Mouse (Mus musculus) granulocyte monocyte progenitor cell, adult 5-6 weeks (primary cell): ENCODE data around the gene Sncb. TPM values are rescaled to one million over a fixed set of nuclear protein-coding genes. Genes with fewer than 3 reads are reported as not detected.
A peak's percentile ranks its signal among the peaks of the same experiment; 100 is the strongest.

ENCODE experiments used
- ATAC-seq: replicated peaks from 2 replicates; pipeline ENCODE4 v1.8.0; 2016; ENCODE audit warnings: mild to moderate bottlenecking, moderate TSS enrichment, inconsistent platforms; ENCODE audit not compliant: poor library complexity, severe bottlenecking
- total RNA-seq, 2 experiments: library from RNA; stranded (forward) in 1 of 2; stranded (reverse) in 1 of 2; fragments of 200-712, 200-1000 nt in 1 of 2; fragments of >200 nt in 1 of 2; fragmentation: Nextera tagmentation in 1 of 2; gene quantifications; 2 replicates each; pipeline ENCODE4 v1.2.3; 2014 to 2017

The Sncb gene
- total RNA-seq, 2 experiments from 2014 or later, result not detected

- no peak for ATAC-seq
Observed at GRCm38 (mm10) chr13:54749864-54750411, 16.5 kb downstream of the Sncb start, which contains the start of gene Gprin1. Gene Gprin1 (minus strand): TSS chr13:54749874.

GRCm38 (mm10) chr13:54749061-54749863, 17.1 kb downstream of the Sncb start:
- peak; percentile 55 for ATAC-seq

GRCm38 (mm10) chr13:54748721-54749060, 17.7 kb downstream of the Sncb start:
- ATAC-seq, result no peak

GRCm38 (mm10) chr13:54748190-54748589, 18.2 kb downstream of the Sncb start:
- no peak for ATAC-seq

- ATAC-seq, result no peak
Observed at GRCm38 (mm10) chr13:54746896-54747295, 19.5 kb downstream of the Sncb start.

- no peak for ATAC-seq
Observed at GRCm38 (mm10) chr13:54746110-54746509, 20.3 kb downstream of the Sncb start.

GRCm38 (mm10) chr13:54738213-54738601, 28.2 kb downstream of the Sncb start:
- ATAC-seq, result no peak

- no peak for ATAC-seq
Observed at GRCm38 (mm10) chr13:54737488-54738212, 28.7 kb downstream of the Sncb start.

DNA sequence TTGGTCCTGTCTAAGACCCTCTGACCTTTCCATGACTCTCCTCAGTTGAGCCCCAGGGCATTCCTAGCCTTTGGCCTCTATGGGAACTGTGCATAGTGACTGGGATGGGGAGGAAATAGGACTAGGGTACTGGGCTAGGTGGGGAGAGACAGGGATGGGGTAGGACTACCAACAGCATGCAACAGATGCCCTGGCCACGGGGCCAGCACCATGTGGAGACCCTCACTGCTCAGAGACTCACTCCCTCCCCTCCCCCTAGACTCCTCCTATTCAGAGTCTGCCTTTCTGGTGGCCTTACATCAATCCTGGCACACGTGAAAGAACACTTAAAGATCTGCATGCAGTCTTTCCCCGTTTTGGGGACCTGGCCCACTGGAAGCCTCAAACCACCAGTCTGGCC, 29.5 kb downstream of the Sncb start:
- ATAC-seq, result no peak

DNA sequence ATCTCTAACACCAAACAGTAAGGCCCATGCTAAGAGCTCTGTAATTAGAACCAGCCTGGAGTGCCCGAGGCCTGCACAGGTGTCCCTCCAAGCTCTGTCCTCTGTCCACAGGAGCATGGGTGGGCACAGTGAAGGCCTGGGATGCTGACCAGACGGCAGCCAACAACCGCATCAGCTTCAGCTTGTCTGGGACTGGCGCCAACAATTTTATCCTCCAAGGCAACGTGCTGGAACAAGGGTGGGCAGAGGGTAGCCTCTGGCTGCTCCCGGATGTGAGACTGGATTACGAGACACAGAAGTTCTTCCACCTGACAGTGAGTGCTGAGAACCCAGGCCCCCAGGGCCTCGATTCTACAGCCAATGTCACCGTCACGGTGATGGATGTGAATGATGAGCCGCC, 40.3 kb downstream of the Sncb start:
- no peak for ATAC-seq

DNA sequence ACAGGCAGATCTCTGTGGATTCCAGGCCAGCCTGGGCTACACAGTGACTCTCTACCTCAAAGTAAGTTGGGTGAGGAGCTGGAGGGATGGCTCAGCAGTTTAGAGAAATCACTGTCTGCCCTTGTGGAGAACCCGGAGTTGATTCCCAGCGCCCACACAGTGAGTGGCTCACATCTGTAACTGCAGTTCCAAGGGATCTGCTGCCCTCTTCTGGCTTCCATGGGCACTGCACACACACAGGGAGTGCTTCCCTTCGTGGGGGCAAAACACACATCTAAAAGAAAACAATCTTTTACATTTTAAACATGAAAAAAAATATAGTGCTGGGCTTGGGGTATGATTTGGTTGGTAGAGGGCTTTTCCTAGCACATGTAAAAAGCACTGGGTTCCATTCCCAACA, 43.3 kb downstream of the Sncb start:
- ATAC-seq, result no peak

DNA sequence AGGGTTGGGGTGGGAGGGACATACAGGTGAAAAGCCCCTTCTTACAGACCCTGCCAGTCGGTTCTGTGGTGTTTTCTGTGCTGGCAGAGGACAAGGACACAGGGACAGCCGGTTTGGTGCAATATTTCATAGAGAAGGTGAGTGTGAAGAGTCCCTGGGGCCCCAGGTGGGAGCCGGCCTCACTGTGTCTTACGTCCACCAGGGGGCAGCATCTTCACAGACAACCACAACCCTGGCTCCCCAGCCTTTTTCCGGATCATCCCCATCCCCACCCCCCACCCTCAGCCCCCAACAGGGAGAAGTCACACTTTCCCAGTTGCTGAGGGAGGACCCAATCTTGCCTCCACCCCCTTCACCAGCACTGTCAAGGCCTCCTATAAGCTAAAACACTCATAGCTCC, 49.5 kb downstream of the Sncb start:
- ATAC-seq, result peak; percentile 59

GRCm38 (mm10) chr13:54714996-54715395, 51.4 kb downstream of the Sncb start:
- ATAC-seq, result no peak

- no peak for ATAC-seq
Observed at GRCm38 (mm10) chr13:54714393-54714792, 52.0 kb downstream of the Sncb start.

DNA sequence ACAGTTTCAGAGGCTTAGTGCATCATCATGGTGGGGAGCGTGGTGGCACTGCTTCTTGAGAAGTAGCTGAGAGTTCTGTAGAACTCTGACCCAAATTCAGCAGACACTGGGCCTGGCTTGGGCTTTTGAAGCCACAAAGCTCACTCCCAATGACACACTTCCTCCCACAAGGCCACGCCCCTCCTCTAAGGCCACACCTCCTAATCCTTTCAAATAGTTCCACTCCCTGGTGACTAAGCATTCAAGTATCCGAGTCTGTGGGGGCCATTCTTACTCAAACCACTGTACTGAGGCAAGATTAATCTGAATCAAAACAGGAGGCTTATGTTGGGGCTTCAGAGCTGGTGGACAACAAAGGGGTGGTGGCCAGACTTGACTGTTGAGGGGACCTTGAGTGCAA, 55.5 kb downstream of the Sncb start:
- ATAC-seq, result no peak

Other genes with a start within 250 kb of the Sncb start
- 58.0 and 65.9 TPM in 2 replicates for gene 4833439L19Rik, start 201.2 kb downstream of the Sncb start, total RNA-seq (2014; fragmentation: Nextera tagmentation)
- gene 4833439L19Rik, start 201.2 kb downstream of the Sncb start, total RNA-seq (2017), result 27.7 and 30.9 TPM in 2 replicates
- gene Arl10, start 191.6 kb downstream of the Sncb start, total RNA-seq (2014; fragmentation: Nextera tagmentation), result 17.4 and 24.0 TPM in 2 replicates
- gene Arl10, start 191.6 kb downstream of the Sncb start, total RNA-seq (2017), result 12.1 and 15.0 TPM in 2 replicates
- 90.9 and 122 TPM in 2 replicates for gene Nop16, start 176.5 kb downstream of the Sncb start, total RNA-seq (2014; fragmentation: Nextera tagmentation)
- gene Nop16, start 176.5 kb downstream of the Sncb start, total RNA-seq (2017), result 101 and 118 TPM in 2 replicates
- 111 and 118 TPM in 2 replicates for gene Higd2a, start 176.4 kb downstream of the Sncb start, total RNA-seq (2014; fragmentation: Nextera tagmentation)
- gene Higd2a, start 176.4 kb downstream of the Sncb start, total RNA-seq (2017), result 36.5 and 67.4 TPM in 2 replicates
- 4.5 and 6.6 TPM in 2 replicates for gene Cltb, start 155.3 kb downstream of the Sncb start, total RNA-seq (2014; fragmentation: Nextera tagmentation)
- gene Cltb, start 155.3 kb downstream of the Sncb start, total RNA-seq (2017), result 7.8 and 12.3 TPM in 2 replicates
- 30.4 and 43.7 TPM in 2 replicates for gene Faf2, start 144.8 kb downstream of the Sncb start, total RNA-seq (2014; fragmentation: Nextera tagmentation)
- 40.0 and 47.6 TPM in 2 replicates for gene Faf2, start 144.8 kb downstream of the Sncb start, total RNA-seq (2017)
- 64.2 and 82.0 TPM in 2 replicates for gene Rnf44, start 72.7 kb downstream of the Sncb start, total RNA-seq (2014; fragmentation: Nextera tagmentation)
- gene Rnf44, start 72.7 kb downstream of the Sncb start, total RNA-seq (2017), result 12.2 and 12.3 TPM in 2 replicates
- not detected in 2 replicates for gene Cdhr2, start 65.1 kb downstream of the Sncb start, total RNA-seq (2014; fragmentation: Nextera tagmentation)
- not detected in 2 replicates for gene Cdhr2, start 65.1 kb downstream of the Sncb start, total RNA-seq (2017)
- gene Gprin1, start 16.7 kb downstream of the Sncb start, total RNA-seq (2014; fragmentation: Nextera tagmentation), result not detected in 2 replicates
- not detected in 2 replicates for gene Gprin1, start 16.7 kb downstream of the Sncb start, total RNA-seq (2017)
- gene Eif4e1b, start 17.4 kb upstream of the Sncb start, total RNA-seq (2014; fragmentation: Nextera tagmentation), result not detected in 2 replicates
- gene Eif4e1b, start 17.4 kb upstream of the Sncb start, total RNA-seq (2017), result not detected in 2 replicates
- 1.4 and 5.6 TPM in 2 replicates for gene Tspan17, start 22.8 kb upstream of the Sncb start, total RNA-seq (2014; fragmentation: Nextera tagmentation)
- gene Tspan17, start 22.8 kb upstream of the Sncb start, total RNA-seq (2017), result 0.31 TPM in 1 of 2 replicates, not detected in the other
- not detected in 2 replicates for gene Unc5a, start 182.8 kb upstream of the Sncb start, total RNA-seq (2014; fragmentation: Nextera tagmentation)
- 0.30 TPM in 1 of 2 replicates, not detected in the other for gene Unc5a, start 182.8 kb upstream of the Sncb start, total RNA-seq (2017)